Mouse (Mus musculus): Measurements from ENCODE around the gene Eps15. TPM values are rescaled to one million over a fixed set of nuclear protein-coding genes. Genes with fewer than 3 reads are reported as not detected.
"Not testable (repeated sequence)": the region's sequence is repeated elsewhere in the genome, so short reads cannot be mapped to it uniquely, and the experiment has no call there.

Gene Eps15
- polyA plus RNA-seq, 1 experiment from 2014 or later: 39.6 TPM

DNA sequence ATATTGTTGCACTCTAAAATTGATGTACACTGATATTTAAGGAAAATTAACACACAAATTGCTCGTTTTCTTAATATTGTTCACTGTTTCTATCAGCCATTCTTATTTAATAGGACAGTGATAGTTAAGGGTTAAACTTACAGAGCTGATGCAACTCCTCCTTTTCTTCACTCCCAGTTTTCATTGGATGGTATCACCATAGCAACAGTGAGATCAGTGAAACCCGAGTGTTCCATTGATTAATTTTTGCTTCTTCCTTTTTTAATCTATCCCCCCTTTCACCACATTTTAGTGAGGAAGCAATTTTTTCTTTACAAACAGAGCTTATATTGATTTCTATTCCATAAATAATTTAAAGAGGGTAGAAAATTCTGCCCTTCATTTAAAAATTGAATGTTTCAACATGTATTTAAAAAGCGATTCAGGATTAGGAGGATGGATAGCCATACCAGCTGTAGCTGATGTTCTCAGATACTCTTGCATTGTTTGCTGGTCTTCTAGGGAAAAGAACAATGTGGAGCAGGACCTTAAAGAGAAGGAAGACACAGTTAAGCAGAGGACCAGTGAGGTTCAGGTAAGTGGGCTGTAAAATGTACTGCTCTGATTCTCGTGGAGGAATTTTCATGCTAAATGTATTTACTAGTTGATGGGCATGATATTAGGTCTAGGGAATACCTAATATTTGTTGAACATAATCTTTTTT is 62.9 kb downstream of the Eps15 start:
- H3K9ac ChIP-seq (replicated peaks): no peak overlapping the region
- H3K9me3 ChIP-seq: no peaks in the 10 kb centered on the region
- no peak overlapping the region for H3K27ac ChIP-seq
- no peak for ATAC-seq (ENCODE audit: insufficient number of reproducible peaks, insufficient read depth, low FRiP score, low TSS enrichment, low read depth)
- no peak overlapping the region for H3K4me3 ChIP-seq (replicated peaks)
- H3K27me3 ChIP-seq: no peaks in the 10 kb centered on the region
- no peak overlapping the region for H3K4me2 ChIP-seq
- WGBS: 56% methylated on average over 4 of the region's 4 CpGs
- H3K4me1 ChIP-seq (replicated peaks): no peaks in the 10 kb centered on the region
- H3K36me3 ChIP-seq: no peaks in the 10 kb centered on the region

DNA sequence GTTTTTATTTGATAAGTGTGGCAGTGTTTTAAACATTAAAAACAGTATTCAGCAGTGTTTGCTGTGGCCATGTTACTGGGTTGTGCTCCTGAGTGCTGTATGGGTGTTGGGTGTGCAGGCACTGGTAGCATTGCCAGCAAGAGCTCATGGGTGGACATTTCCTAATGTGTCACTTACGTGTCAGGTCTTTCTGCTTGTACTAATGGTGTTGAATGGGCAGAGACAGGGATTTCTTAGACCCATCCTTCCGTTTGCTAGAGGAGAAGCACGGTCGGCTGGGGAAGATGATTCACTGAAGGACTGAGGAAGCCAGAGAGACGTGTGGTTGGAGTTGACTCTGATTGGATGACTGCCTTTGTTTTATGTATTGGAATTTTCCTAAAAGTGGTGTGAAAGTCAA is 63.8 kb downstream of the Eps15 start:
- Histone ChIP-seq H3K4me1 (replicated peaks) (no peaks in the 10 kb centered on the region), H3K27me3 (no peaks in the 10 kb centered on the region), H3K4me3 (replicated peaks) (no peak overlapping the region), H3K9me3 (no peaks in the 10 kb centered on the region), H3K27ac (no peak overlapping the region), H3K9ac (replicated peaks) (no peak overlapping the region), H3K36me3 (no peaks in the 10 kb centered on the region), H3K4me2 (no peak overlapping the region)
- ATAC-seq (ENCODE audit: insufficient number of reproducible peaks, insufficient read depth, low FRiP score, low TSS enrichment, low read depth): no peak
- WGBS: 76% methylated on average over 5 of the region's 5 CpGs

DNA sequence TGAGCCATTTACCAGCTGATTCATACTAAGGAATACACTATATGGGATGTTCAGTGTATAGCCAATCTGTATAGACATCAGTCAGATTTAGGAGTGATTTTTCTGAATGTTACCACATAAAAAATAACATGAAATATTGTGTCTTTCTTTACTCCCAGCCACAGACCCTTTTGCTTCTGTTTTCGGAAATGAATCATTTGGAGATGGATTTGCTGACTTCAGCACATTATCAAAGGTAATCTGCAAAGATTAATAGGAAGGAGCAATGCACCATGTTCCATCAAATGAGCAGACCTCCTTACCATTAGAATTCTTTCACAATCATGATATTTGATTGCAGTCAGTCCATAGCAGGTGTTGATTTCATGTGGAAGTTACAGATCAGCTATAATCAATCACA is 98.0 kb downstream of the Eps15 start:
- no peak overlapping the region for H3K4me2 ChIP-seq
- ATAC-seq (ENCODE audit: insufficient number of reproducible peaks, insufficient read depth, low FRiP score, low TSS enrichment, low read depth): no peak
- no peaks in the 10 kb centered on the region for H3K9me3 ChIP-seq
- H3K27me3 ChIP-seq: no peaks in the 10 kb centered on the region
- 98% methylated on average over 1 of the region's 1 CpGs for WGBS
- no peak overlapping the region for H3K9ac ChIP-seq (replicated peaks)
- no peak overlapping the region for H3K4me3 ChIP-seq (replicated peaks)
- no peaks in the 10 kb centered on the region for H3K4me1 ChIP-seq (replicated peaks)
- no peak overlapping the region for H3K27ac ChIP-seq
- peaks cover 43% of the 10 kb centered on the region; the same call in 1 of the 2 replicates for H3K36me3 ChIP-seq

DNA sequence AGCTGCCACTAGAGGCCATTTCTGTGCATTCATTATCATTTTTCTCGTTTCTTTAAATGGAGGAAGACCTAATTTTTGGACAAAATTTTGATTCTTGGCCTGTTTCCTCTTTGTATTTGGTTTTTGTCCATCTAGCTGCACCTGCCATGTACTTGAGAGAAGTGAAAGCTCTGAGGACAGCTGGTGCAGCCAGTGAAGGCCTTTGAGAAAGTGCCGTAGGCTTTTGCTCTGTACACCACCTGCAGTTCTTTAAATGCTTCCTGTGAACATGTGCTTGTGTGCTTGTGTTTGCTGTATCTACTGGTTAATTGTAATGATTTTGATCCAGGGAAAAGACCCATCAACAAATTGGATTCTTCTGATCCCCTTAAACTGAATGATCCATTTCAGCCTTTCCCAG is 102.4 kb downstream of the Eps15 start:
- ATAC-seq (ENCODE audit: insufficient number of reproducible peaks, insufficient read depth, low FRiP score, low TSS enrichment, low read depth): no peak
- H3K27me3 ChIP-seq: no peaks in the 10 kb centered on the region
- H3K9me3 ChIP-seq: no peaks in the 10 kb centered on the region
- peaks cover 21% of the 10 kb centered on the region; the same call in 1 of the 2 replicates for H3K36me3 ChIP-seq
- H3K4me3 ChIP-seq (replicated peaks): no peak overlapping the region
- no peak overlapping the region for H3K27ac ChIP-seq
- no peaks in the 10 kb centered on the region for H3K4me1 ChIP-seq (replicated peaks)
- H3K4me2 ChIP-seq: no peak overlapping the region
- WGBS: 82% methylated on average over 2 of the region's 2 CpGs
- H3K9ac ChIP-seq (replicated peaks): no peak overlapping the region

DNA sequence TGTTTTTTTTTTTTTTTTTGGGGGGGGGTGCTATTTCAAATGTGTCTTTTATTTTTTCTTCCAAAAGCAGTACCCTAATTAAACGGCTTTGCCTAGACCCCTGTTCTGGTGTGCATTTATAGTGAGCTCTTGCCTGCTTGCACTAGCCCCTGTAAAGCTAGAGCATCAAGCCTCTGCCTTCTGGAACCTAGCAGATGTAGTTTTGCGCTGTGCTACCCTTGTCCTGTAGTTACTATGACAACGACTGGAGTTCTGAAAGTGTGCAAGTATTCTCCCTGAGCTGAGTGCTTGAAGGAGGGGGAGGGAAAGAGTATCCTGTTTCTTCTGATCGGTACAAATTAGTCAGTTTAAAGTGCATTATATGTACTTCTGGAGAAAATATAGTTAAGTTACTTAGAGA is 105.5 kb downstream of the Eps15 start:
- Histone ChIP-seq H3K4me2 (no peak overlapping the region), H3K9me3 (no peaks in the 10 kb centered on the region), H3K27ac (no peak overlapping the region), H3K9ac (replicated peaks) (no peak overlapping the region), H3K4me3 (replicated peaks) (no peak overlapping the region), H3K4me1 (replicated peaks) (no peaks in the 10 kb centered on the region), H3K27me3 (no peaks in the 10 kb centered on the region), H3K36me3 (peaks cover 8% of the 10 kb centered on the region; the same call in 1 of the 2 replicates)
- peak; percentile 75; the same call in 1 of the 2 replicates for ATAC-seq (ENCODE audit: insufficient number of reproducible peaks, insufficient read depth, low FRiP score, low TSS enrichment, low read depth)
- 34% methylated on average over 4 of the region's 4 CpGs for WGBS

DNA sequence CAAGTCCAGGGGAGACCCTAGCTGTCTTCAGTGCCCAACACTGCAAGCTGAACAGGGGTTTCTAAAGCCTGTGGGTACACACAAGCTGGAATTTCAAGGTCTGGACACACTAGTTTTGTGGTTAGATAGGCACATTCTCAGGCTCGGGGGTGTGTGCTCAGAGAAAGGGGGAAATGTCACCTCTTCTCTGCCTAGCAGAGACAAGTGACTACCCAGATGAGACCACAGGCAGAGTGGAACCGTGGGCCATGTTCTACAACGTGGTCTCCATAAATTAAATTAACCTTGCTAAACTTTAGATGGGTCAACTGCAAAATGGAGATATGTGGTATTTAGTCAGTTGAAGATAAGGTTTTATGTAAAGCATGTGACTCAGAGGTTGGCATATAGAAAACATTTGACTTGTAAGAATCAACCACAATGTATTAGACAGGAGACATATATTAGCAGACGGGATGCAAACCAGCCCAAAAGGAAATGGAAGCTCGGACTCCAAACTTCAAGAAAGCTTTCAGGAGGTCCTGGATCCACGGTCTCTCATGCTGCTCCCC is 113.2 kb downstream of the Eps15 start:
- H3K36me3 ChIP-seq: no peaks in the 10 kb centered on the region
- H3K27me3 ChIP-seq: peaks cover 17% of the 10 kb centered on the region
- no peaks in the 10 kb centered on the region for H3K9me3 ChIP-seq
- 87% methylated on average over 6 of the region's 6 CpGs for WGBS
- no peak overlapping the region for H3K4me3 ChIP-seq (replicated peaks)
- H3K4me1 ChIP-seq (replicated peaks): peaks cover 7% of the 10 kb centered on the region
- no peak overlapping the region for H3K27ac ChIP-seq
- no peak for ATAC-seq (ENCODE audit: insufficient number of reproducible peaks, insufficient read depth, low FRiP score, low TSS enrichment, low read depth)
- no peak overlapping the region for H3K9ac ChIP-seq (replicated peaks)
- no peak overlapping the region; the same call in 1 of the 2 replicates for H3K4me2 ChIP-seq

DNA sequence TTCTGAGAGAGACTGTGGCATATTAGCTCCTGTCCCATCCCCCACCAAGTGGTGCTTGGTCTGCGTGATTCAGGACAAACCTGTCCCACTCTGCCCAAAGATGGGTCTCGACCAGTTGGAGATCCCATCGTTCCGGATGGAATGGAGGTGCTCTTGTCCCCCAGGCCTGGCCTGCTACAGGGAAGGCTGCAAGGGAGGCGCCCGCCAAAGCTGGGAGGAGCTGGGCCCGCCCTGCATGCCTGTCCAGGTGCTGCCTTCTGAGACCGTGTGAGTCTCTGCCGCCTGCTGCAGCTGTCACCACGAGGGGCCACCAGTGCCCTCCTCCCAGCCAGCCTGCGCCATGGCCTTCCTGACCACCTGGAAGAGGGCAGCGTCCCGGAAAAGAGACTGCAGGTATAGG is 113.8 kb downstream of the Eps15 start:
- Histone ChIP-seq H3K9me3 (no peaks in the 10 kb centered on the region), H3K36me3 (no peaks in the 10 kb centered on the region), H3K27ac (no peak overlapping the region), H3K4me2 (peak overlapping the region; percentile 55), H3K9ac (replicated peaks) (peak overlapping the region; percentile 46; the same call in 1 of the 2 replicates), H3K27me3 (peaks cover 17% of the 10 kb centered on the region), H3K4me1 (replicated peaks) (peaks cover 7% of the 10 kb centered on the region), H3K4me3 (replicated peaks) (peak overlapping the region; percentile 29)
- WGBS: 10% methylated on average over 13 of the region's 13 CpGs
- ATAC-seq (ENCODE audit: insufficient number of reproducible peaks, insufficient read depth, low FRiP score, low TSS enrichment, low read depth): peak; percentile 59; the same call in 1 of the 2 replicates

DNA sequence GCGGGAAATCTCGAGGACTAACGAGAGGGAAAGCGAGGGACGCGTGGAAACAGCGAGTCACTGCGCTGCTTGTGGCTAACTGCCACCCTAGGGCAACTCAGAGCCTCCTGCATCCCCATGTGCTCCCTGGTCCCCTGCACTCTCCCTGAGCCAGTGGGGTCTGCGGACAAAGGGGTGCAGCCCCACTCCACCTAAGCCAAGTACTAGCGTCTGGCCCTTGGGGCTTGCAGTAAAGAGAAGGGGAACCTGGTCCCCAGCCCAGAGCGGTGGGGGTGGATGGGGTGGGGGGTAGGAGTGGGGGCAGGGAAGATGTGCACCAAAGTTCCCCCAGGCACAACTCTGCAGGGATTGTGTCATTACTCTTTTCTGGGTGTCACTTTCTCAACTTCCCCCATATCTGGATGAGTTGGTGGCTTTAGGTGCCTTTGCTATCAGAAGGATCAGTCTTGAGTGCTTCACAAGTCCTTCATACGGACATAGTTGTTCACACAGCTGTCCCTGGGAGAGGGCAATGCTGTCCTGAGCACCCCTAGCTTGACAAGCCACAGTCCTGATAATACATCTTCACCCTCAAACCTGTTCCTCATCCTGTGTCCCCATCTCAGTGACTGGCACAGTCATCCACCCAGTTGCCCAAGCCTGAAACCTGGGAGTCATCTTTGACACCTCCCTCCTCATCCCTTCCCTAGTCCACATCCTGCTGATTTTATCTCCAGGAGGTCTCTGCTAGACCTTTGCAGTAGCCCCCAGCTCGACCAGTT is 114.4 kb downstream of the Eps15 start:
- Histone ChIP-seq H3K27ac (no peak overlapping the region), H3K36me3 (no peaks in the 10 kb centered on the region), H3K4me1 (replicated peaks) (peaks cover 7% of the 10 kb centered on the region), H3K4me2 (peak overlapping the region; percentile 55), H3K9ac (replicated peaks) (peak overlapping the region; percentile 46; the same call in 1 of the 2 replicates), H3K4me3 (replicated peaks) (peak overlapping the region; percentile 29), H3K9me3 (no peaks in the 10 kb centered on the region), H3K27me3 (peaks cover 17% of the 10 kb centered on the region)
- ATAC-seq (ENCODE audit: insufficient number of reproducible peaks, insufficient read depth, low FRiP score, low TSS enrichment, low read depth): peak; percentile 20; the same call in 1 of the 2 replicates
- 23% methylated on average over 13 of the region's 13 CpGs for WGBS

DNA sequence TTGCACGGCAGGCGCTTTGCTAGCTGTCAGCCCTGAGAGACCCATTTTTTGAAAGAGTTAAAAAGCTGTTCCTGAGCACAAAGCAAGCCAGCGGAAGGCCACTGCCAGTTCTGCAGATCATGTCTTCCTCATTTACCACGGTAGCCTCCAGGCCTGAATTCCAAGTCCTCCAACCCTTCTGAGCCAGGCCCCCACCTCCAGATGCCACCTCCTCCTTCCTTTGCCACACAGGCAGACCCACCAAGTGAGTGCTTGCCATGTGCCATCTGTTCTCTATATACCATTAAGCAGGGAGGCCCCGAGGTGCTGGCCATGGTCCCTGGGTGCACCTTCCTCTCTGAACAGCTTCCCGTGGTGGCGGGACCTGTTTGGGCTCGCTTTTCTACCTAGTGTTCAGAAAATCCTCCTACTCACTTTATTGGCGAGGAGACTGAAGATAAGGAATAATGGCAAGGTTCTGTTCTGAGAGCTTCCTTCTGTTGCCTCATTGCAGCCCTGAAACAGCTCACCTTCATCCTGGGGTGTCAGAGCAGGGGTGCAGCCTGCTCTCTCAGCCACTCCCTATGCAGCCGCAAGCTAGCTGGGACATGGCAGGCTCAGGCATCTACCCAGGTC is 120.4 kb downstream of the Eps15 start:
- Histone ChIP-seq H3K4me1 (replicated peaks) (no peaks in the 10 kb centered on the region; the same call in 1 of the 2 replicates), H3K27ac (no peak overlapping the region), H3K27me3 (no peaks in the 10 kb centered on the region), H3K4me2 (no peak overlapping the region), H3K9me3 (no peaks in the 10 kb centered on the region), H3K9ac (replicated peaks) (no peak overlapping the region), H3K36me3 (no peaks in the 10 kb centered on the region), H3K4me3 (replicated peaks) (no peak overlapping the region)
- 83% methylated on average over 10 of the region's 10 CpGs for WGBS
- no peak for ATAC-seq (ENCODE audit: insufficient number of reproducible peaks, insufficient read depth, low FRiP score, low TSS enrichment, low read depth)

DNA sequence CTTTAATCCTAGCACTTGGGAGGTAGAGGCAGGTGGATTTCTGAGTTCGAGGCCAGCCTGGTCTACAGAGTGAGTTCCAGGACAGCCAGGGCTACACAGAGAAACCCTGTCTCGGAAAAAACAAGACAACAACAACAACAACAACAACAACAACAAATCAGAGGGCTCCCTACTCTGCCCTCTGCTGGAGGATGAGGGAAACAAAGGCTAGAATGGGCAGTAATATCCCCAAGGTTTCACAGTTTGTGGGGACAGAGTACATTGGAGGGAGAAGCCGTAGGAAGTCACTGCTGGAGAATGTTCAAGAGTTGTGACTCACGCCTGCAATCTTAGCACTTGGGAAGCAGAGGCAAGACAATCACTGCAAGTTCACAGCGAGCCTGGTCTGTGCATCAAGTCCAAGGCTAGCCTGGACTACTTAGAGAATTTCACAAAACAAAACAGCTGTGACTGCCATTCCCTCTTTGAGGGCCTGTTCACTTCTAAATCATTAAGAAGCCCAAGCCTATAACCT is 121.2 kb downstream of the Eps15 start:
- Histone ChIP-seq H3K4me3 (replicated peaks) (no peak overlapping the region), H3K4me1 (replicated peaks) (peaks cover 7% of the 10 kb centered on the region), H3K36me3 (no peaks in the 10 kb centered on the region), H3K27ac (no peak overlapping the region), H3K9ac (replicated peaks) (no peak overlapping the region), H3K9me3 (no peaks in the 10 kb centered on the region), H3K27me3 (no peaks in the 10 kb centered on the region), H3K4me2 (no peak overlapping the region)
- WGBS: 68% methylated on average over 5 of the region's 5 CpGs
- ATAC-seq (ENCODE audit: insufficient number of reproducible peaks, insufficient read depth, low FRiP score, low TSS enrichment, low read depth): no peak

DNA sequence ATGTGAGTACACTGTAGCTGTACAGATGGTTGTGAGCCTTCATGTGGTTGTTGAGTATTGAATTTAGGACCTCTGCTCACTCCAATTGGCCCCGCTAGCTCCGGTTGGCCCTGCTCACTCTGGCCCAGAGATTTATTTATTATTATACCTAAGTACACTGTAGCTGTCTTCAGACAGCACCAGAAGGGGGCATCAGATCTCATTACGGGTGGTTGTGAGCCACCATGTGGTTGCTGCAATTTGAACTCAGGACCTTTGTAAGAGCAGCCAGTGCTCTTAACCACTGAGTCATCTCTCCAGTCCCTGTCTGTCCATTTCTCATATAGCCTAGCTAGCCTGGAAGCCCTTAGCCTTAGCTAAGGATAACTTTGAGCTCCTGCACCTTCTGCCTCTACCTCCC is 124.8 kb downstream of the Eps15 start:
- H3K9me3 ChIP-seq; ATAC-seq (ENCODE audit: insufficient number of reproducible peaks, insufficient read depth, low FRiP score, low TSS enrichment, low read depth); H3K4me2 ChIP-seq; H3K27ac ChIP-seq; H3K4me3 ChIP-seq (replicated peaks); H3K9ac ChIP-seq (replicated peaks); H3K36me3 ChIP-seq; H3K27me3 ChIP-seq: not testable (repeated sequence)
- 92% methylated on average over 3 of the region's 3 CpGs for WGBS
- H3K4me1 ChIP-seq (replicated peaks): peaks cover 26% of the 10 kb centered on the region
